Mouse (Mus musculus) neural tube, embryonic 11.5 days (tissue): ENCODE measurements around the gene Auts2. TPM values are rescaled to one million over a fixed set of nuclear protein-coding genes. Genes with fewer than 3 reads are reported as not detected.

Source experiments
- ATAC-seq: fragments of 200-750 bp; cut with Nextera tagmentation; 2 replicates; pipeline ENCODE4 v1.8.0; 2017; ENCODE audit warnings: moderate number of reproducible peaks, mild to moderate bottlenecking, moderate TSS enrichment, moderate library complexity; ENCODE audit not compliant: insufficient read depth, low FRiP score, low TSS enrichment
- DNase-seq: peaks from one replicate; pipeline ENCODE4 v3.0.0-alpha.2; 2015; ENCODE audit warnings: low spot score
- H3K27ac ChIP-seq: fragments of 300-500 bp; sonication (generic); 2 replicates; pipeline ENCODE4 v1.5.1; 2014; ENCODE audit warnings: low read depth, mild to moderate bottlenecking, low read length
- H3K27me3 ChIP-seq: fragments of 300-500 bp; sonication (generic); 2 replicates; pipeline ENCODE4 v1.6.1; 2014; ENCODE audit warnings: mild to moderate bottlenecking, low read length, mixed read lengths; ENCODE audit not compliant: control insufficient read depth, insufficient read depth
- H3K36me3 ChIP-seq: fragments of 300-500 bp; sonication (generic); 2 replicates; pipeline ENCODE4 v1.6.1; 2014; ENCODE audit warnings: mild to moderate bottlenecking, low read length, moderate library complexity, mixed read lengths; ENCODE audit not compliant: control insufficient read depth, insufficient read depth
- H3K4me1 ChIP-seq: fragments of 300-500 bp; sonication (generic); 2 replicates; pipeline ENCODE4 v1.6.1; 2014; ENCODE audit warnings: low read length, mixed read lengths; ENCODE audit not compliant: control insufficient read depth, insufficient read depth
- H3K4me2 ChIP-seq: fragments of 300-500 bp; sonication (generic); 2 replicates; pipeline ENCODE4 v1.6.1; 2014; ENCODE audit warnings: low read depth, mild to moderate bottlenecking, moderate library complexity
- H3K4me3 ChIP-seq: fragments of 300-500 bp; sonication (generic); 2 replicates; pipeline ENCODE4 v1.5.1; 2014; ENCODE audit warnings: low read depth, low read length
- H3K9ac ChIP-seq: fragments of 300-500 bp; sonication (generic); 2 replicates; pipeline ENCODE4 v1.6.1; 2014; ENCODE audit warnings: mild to moderate bottlenecking, low read length
- H3K9me3 ChIP-seq: fragments of 300-500 bp; sonication (generic); 2 replicates; pipeline ENCODE4 v1.6.1; 2016; ENCODE audit warnings: low read length; ENCODE audit not compliant: control insufficient read depth
- WGBS: fragments of 180-500 bp; shearing (Covaris S2); extraction: QIAGEN DNeasy Blood & Tissue Kit; methylation state at CpG from one replicate; pipeline ENCODE4 v1.1.7; 2014; 5-methylcytosine and 5-hydroxymethylcytosine counted together
- polyA plus RNA-seq: library from polyadenylated mRNA; unstranded; fragments of >200 nt; fragmentation: Nextera tagmentation; extraction: Ambion mirVana; gene quantifications from 2 replicates; pipeline ENCODE4 v1.2.1, GENCODE M21; 2014

Gene Auts2
- polyA plus RNA-seq, 1 experiment from 2014 or later = 45.0 TPM

DNA sequence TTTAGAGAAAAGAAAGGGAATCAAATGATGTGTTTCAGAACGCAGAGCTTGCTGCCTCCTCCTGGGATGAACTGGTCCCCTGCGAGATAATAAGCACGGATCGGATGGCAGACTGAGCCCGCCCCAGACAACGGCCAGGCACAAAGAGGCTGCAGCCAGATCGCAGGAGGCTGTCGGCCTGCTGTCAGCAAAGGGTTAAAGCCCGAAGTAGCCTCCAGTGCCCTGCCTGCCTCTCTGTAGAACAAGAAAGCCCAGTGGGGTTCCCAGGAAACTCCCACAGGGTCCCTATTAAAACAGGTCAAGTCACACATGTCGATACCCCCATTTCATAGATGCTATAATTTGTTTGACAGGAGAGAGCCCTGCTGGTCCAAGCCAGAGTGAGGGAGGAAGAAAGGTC is 946.6 kb downstream of the Auts2 start:
- peaks cover 28% of the 10 kb centered on the region for H3K4me1 ChIP-seq
- WGBS = under 1% methylated on average over 10 of the region's 10 CpGs
- H3K27me3 ChIP-seq = peaks cover 19% of the 10 kb centered on the region
- H3K9me3 ChIP-seq = no peaks in the 10 kb centered on the region
- H3K4me2 ChIP-seq = peak overlapping the region; percentile 10; the same call in 1 of the 2 replicates
- H3K4me3 ChIP-seq = no peak overlapping the region
- H3K9ac ChIP-seq = no peak overlapping the region
- ATAC-seq (0 out of 2 replicates have a peak, but pooled peaks have one; percentile 32), DNase-seq (peak; percentile 60)
- H3K27ac ChIP-seq = peak overlapping the region; percentile 49; the same call in 1 of the 2 replicates
- no peaks in the 10 kb centered on the region for H3K36me3 ChIP-seq

DNA sequence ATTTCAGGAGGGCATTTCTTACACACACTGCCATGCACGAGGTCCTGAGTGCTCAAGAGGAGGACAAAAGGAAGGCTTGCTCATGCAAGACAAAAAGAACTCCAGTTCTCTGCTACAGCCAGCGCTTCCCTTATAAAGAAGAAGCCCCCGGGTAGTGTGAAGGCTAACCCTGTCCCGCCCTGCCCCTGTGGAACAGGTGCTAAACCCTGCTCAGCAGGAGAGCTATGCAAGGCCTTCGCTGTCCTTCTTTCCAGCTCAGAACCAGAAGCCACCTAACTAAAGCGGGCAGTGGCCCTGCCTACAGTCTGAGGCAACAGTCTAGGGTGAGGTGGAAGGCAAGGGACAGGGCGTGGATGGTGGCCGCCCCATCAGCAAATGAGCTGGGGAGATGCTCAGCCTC is 947.4 kb downstream of the Auts2 start:
- no peak overlapping the region for H3K9ac ChIP-seq
- DNase-seq = no peak
- no peak overlapping the region for H3K4me2 ChIP-seq
- peaks cover 20% of the 10 kb centered on the region for H3K4me1 ChIP-seq
- peaks cover 27% of the 10 kb centered on the region for H3K27me3 ChIP-seq
- 12% methylated on average over 8 of the region's 8 CpGs for WGBS
- H3K36me3 ChIP-seq = no peaks in the 10 kb centered on the region
- ATAC-seq = no peak
- H3K27ac ChIP-seq = no peak overlapping the region
- H3K9me3 ChIP-seq = no peaks in the 10 kb centered on the region
- no peak overlapping the region for H3K4me3 ChIP-seq

DNA sequence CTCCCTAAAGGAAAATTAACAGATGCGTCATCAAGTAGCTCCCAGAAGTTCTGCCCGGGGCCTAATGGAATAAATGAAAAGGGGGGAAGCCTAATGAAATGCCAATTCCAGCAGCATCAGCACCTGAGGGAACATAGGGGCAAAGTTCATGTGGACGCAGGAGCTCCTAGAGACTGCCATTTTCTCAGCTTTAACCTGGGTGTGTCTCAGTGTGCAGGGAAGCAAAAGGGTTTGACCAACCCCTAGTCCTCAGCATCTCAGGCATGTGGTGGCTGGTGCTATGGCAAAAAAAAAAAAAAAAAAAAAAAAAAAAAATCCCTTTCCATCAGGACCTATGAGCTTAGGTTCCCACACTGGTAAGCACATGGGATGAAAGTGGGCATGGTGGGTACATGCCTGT is 948.5 kb downstream of the Auts2 start:
- ATAC-seq (no peak), DNase-seq (no peak)
- Histone ChIP-seq H3K27ac (no peak overlapping the region), H3K9ac (no peak overlapping the region), H3K4me1 (peaks cover 13% of the 10 kb centered on the region), H3K4me3 (no peak overlapping the region), H3K4me2 (no peak overlapping the region), H3K36me3 (no peaks in the 10 kb centered on the region), H3K9me3 (no peaks in the 10 kb centered on the region), H3K27me3 (peaks cover 32% of the 10 kb centered on the region)
- WGBS = 61% methylated on average over 3 of the region's 3 CpGs

DNA sequence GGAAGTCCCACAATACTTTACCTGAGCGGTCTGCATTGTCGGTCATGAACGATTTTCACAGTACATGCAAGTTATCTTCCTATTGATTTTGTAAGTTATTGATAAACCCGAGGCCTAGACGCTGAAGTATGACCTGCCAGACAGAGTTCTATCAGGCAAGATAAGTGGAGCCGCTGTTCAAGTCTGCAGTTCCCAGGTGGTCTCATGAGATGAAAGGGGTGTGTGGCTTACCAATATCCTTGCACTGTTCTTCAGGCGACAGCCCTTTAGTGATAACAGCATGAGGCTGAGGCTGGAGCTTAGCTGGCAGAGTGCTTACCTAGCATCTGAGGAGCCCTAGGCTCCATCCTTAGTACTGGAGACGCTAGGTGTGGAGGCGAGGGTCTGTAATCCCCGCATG is 949.9 kb downstream of the Auts2 start:
- no peak overlapping the region for H3K4me2 ChIP-seq
- no peak overlapping the region for H3K27ac ChIP-seq
- no peak overlapping the region for H3K4me3 ChIP-seq
- H3K27me3 ChIP-seq = peaks cover 34% of the 10 kb centered on the region
- no peaks in the 10 kb centered on the region for H3K9me3 ChIP-seq
- H3K4me1 ChIP-seq = peaks cover 13% of the 10 kb centered on the region
- ATAC-seq = no peak
- no peak for DNase-seq
- no peaks in the 10 kb centered on the region for H3K36me3 ChIP-seq
- H3K9ac ChIP-seq = no peak overlapping the region
- 85% methylated on average over 10 of the region's 10 CpGs for WGBS

DNA sequence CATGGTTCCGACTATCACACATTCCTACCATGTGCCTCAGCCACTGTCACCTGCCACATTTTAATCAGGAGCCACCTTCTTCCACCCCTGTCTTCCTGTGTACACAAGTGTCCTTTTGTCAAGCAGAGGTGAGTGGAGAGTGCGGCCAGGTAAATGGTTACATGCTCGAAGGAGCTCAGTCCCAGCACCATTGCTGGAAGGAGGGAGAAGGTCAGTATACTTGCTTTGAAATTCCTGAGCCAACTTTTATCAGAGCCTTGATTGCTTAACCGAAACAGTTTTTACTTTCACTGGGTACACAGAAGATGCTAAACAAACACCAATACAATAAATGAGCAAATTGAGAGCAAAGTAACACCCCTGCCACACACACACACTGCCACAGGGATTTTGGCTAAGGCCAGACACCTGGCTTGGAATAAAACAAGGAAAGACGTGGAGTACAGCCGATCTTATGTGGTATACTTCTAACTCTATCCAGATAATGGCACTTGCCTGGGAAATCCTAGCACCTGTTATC is 953.1 kb downstream of the Auts2 start:
- no peak for DNase-seq

DNA sequence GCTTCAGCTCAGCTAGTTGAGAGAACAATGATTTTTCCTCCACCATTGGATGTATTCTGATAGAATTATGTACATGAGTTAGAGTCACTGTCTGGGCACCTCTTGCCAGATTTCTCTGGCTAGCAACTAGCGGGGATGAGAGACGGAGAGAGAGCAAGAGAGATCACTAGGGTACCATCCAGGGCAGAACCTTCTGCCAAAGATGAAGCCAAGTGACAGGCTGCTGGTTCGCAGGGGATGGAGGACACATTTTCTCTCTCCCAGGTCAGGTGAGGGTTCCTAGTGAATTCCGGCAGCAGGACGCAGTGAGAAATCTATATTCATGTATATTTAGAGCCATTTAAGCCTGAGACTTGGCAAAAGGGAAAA is 956.8 kb downstream of the Auts2 start:
- no peaks in the 10 kb centered on the region for H3K36me3 ChIP-seq
- peak overlapping the region; percentile 9; the same call in 1 of the 2 replicates for H3K4me2 ChIP-seq
- H3K9me3 ChIP-seq = no peaks in the 10 kb centered on the region
- H3K9ac ChIP-seq = peak overlapping the region; percentile 14; the same call in 1 of the 2 replicates
- ATAC-seq (no peak), DNase-seq (no peak)
- H3K27ac ChIP-seq = peak overlapping the region; percentile 80
- WGBS = 36% methylated on average over 5 of the region's 5 CpGs
- H3K4me3 ChIP-seq = no peak overlapping the region
- peaks cover 44% of the 10 kb centered on the region for H3K4me1 ChIP-seq
- peaks cover 30% of the 10 kb centered on the region for H3K27me3 ChIP-seq

More for the DNA sequence above, 953.1 kb downstream of the Auts2 start:
- no peaks in the 10 kb centered on the region for H3K36me3 ChIP-seq
- no peak overlapping the region for H3K9ac ChIP-seq
- H3K4me2 ChIP-seq = no peak overlapping the region
- ATAC-seq = no peak
- no peak overlapping the region for H3K27ac ChIP-seq
- 92% methylated on average over 6 of the region's 6 CpGs for WGBS
- H3K4me3 ChIP-seq = no peak overlapping the region
- peaks cover 17% of the 10 kb centered on the region for H3K4me1 ChIP-seq
- no peaks in the 10 kb centered on the region for H3K9me3 ChIP-seq
- peaks cover 31% of the 10 kb centered on the region for H3K27me3 ChIP-seq

DNA sequence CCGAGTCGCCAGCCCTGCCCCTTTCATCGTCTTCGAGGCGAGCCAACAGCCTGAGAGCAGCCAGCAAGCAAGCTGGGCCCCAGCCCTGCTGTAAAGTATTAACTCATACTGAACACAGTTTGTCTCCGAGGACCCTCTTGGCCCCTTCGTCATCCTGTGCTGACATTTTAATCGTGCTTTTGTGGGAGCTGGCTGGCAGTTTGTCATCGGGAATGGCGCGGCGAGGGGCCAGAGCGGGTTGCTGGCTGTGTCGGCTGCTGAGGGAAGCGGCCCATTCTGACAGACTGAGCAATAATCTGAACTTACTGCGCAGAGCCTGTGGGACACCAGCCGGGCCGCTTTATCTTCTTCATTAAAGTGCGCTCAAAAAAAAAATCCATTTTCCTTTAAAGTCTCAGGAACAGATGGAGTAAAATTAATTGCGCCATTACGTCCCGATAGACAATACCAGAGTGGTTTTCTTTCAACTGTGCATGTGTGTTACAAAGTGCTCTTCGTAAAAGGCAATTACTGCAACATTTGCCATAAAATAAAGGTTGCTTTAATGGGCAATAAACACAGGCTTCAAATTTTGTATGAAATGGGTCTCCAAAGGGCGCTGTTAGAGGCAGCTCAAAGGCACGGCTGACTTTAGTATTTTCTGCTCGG is 957.3 kb downstream of the Auts2 start:
- Histone ChIP-seq H3K9ac (no peak overlapping the region), H3K27me3 (peaks cover 25% of the 10 kb centered on the region), H3K36me3 (no peaks in the 10 kb centered on the region), H3K27ac (peak overlapping the region; percentile 80), H3K4me1 (peaks cover 48% of the 10 kb centered on the region), H3K4me3 (no peak overlapping the region), H3K4me2 (peak overlapping the region; percentile 17), H3K9me3 (no peaks in the 10 kb centered on the region)
- ATAC-seq = peak; percentile 74
- peak; percentile 86 for DNase-seq
- 7% methylated on average over 26 of the region's 26 CpGs for WGBS

DNA sequence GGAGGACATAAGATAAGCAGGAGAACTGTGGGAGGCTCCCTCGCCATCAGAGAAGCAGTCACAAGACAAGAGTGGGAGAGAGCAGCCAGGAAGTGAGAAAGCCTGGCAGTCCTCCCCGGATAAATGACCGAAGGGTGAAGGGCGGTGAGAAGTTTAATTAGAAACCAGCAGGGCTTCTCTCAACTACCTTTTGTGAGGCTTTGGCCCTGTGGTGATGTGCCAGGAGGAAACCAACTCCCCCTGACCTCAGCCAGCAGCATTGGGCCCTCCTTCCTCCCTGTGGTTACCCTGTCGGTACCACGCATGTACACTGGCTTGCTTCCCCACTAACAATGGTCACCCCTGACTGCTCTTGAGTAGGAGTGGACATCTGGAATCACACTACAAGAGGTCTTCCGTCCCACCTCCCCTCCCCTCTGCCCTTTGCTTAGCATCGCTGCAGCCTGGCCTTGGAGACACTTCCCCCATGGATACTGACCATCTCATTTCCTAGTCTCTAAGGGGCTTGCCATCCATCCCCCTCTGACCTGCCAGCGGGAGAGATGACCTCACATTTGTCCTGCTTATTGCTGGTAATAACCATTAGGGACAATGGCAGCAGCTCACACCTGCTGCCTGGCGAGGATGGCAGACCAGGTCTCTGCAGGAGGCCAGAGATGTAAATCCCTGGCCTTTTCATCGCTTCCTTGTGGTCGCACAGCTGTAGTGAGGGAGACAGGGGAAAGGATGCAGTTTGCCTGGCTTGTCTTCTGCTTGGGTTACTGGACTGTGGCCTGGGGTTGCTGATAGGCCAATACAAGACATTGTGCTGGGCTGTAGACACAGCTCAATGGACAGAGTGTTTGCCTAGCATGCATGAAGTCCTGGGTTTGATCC is 958.6 kb downstream of the Auts2 start:
- Histone ChIP-seq H3K4me1 (peaks cover 48% of the 10 kb centered on the region), H3K27me3 (peaks cover 20% of the 10 kb centered on the region), H3K9me3 (no peaks in the 10 kb centered on the region), H3K4me2 (no peak overlapping the region), H3K4me3 (no peak overlapping the region), H3K9ac (no peak overlapping the region), H3K36me3 (no peaks in the 10 kb centered on the region), H3K27ac (peak overlapping the region; percentile 54)
- 6% methylated on average over 12 of the region's 12 CpGs for WGBS
- peak; percentile 18; the same call in 1 of the 2 replicates for ATAC-seq
- DNase-seq = peak; percentile 70
